Mouse (Mus musculus) MEL (cell line): ENCODE data around the gene Taf6. TPM values are rescaled to one million over a fixed set of nuclear protein-coding genes. Genes with fewer than 3 reads are reported as not detected.

ENCODE experiments used
- DNase-seq: peaks from one replicate; pipeline ENCODE4 v3.0.0; 2011; ENCODE audit warnings: low read depth, low spot score
- H3K27ac ChIP-seq: 2 replicates; pipeline ENCODE4 v1.5.1; 2012; ENCODE audit warnings: low read depth, mild to moderate bottlenecking, control low read depth, low read length, moderate library complexity; ENCODE audit not compliant: control insufficient read depth
- H3K27me3 ChIP-seq, 2 experiments: fragments of 150-350 bp in 1 of 2; sonication (generic) in 1 of 2; 2 replicates each; pipeline ENCODE4 v1.6.1; 2012; ENCODE audit warnings: low read length in 2 of 2, mild to moderate bottlenecking in 2 of 2, improper control_type of control experiment in 1 of 2, moderate library complexity in 1 of 2; ENCODE audit not compliant: insufficient read depth in 2 of 2, control insufficient read depth in 1 of 2
- H3K36me3 ChIP-seq, 2 experiments: 2 replicates each; pipeline ENCODE4 v1.6.1; 2012 to 2014; ENCODE audit warnings: low read length in 2 of 2, improper control_type of control experiment in 1 of 2, inconsistent platforms in 1 of 2, mild to moderate bottlenecking in 1 of 2; ENCODE audit not compliant: insufficient read depth in 2 of 2, control insufficient read depth in 1 of 2
- H3K4me1 ChIP-seq, 2 experiments: fragments of 150-350 bp in 1 of 2; sonication (generic) in 1 of 2; 2 replicates each; pipeline ENCODE4 v1.6.1; 2012; ENCODE audit warnings: low read length in 2 of 2, improper control_type of control experiment in 1 of 2, mild to moderate bottlenecking in 1 of 2; ENCODE audit not compliant: insufficient read depth in 2 of 2, control insufficient read depth in 1 of 2
- H3K4me3 ChIP-seq, 2 experiments: fragments of 150-350 bp in 1 of 2; sonication (generic) in 1 of 2; 2 replicates each; pipeline ENCODE4 v1.5.1; 2012; ENCODE audit warnings: low read depth in 2 of 2, low read length in 2 of 2, mild to moderate bottlenecking in 2 of 2, moderate library complexity in 2 of 2, control low read depth in 1 of 2, improper control_type of control experiment in 1 of 2; ENCODE audit not compliant: control insufficient read depth in 1 of 2, insufficient read depth in 1 of 2
- H3K79me2 ChIP-seq: 2 replicates; pipeline ENCODE4 v1.6.1; 2012; ENCODE audit warnings: mild to moderate bottlenecking, low read length, moderate library complexity; ENCODE audit not compliant: control insufficient read depth, poor library complexity, insufficient read depth
- H3K9ac ChIP-seq: 2 replicates; pipeline ENCODE4 v1.6.1; 2012; ENCODE audit warnings: low read depth, mild to moderate bottlenecking, control low read depth, low read length, moderate library complexity; ENCODE audit not compliant: control insufficient read depth, poor library complexity, severe bottlenecking
- H3K9me3 ChIP-seq: fragments of 150-350 bp; sonication (generic); replicated peaks from 2 replicates; pipeline ENCODE4 v1.6.1; 2012; ENCODE audit warnings: mild to moderate bottlenecking, low read length, improper control_type of control experiment, moderate library complexity; ENCODE audit not compliant: insufficient read depth
- BHLHE40 ChIP-seq: IDR thresholded peaks from 2 replicates; pipeline ENCODE4 v1.6.1; 2012; ENCODE audit warnings: low read depth, mild to moderate bottlenecking, inconsistent platforms, low read length, improper control_type of control experiment, borderline replicate concordance
- CHD1 ChIP-seq: IDR thresholded peaks from 2 replicates; pipeline ENCODE4 v1.6.1; 2012; ENCODE audit warnings: low read depth, mild to moderate bottlenecking, inconsistent platforms, low read length, improper control_type of control experiment
- CTCF ChIP-seq, 3 experiments: IDR thresholded peaks in 2 of 3; conservative IDR thresholded peaks in 1 of 3; 2 replicates each; pipeline ENCODE4 v1.5.1; 2011 to 2012; ENCODE audit warnings: low read length in 3 of 3, low read depth in 2 of 3, mild to moderate bottlenecking in 2 of 3, improper control_type of control experiment in 1 of 3, inconsistent platforms in 1 of 3, mixed read lengths in 1 of 3, moderate library complexity in 1 of 3; ENCODE audit not compliant: control insufficient read depth in 1 of 3, insufficient read depth in 1 of 3, poor library complexity in 1 of 3, severe bottlenecking in 1 of 3
- E2F4 ChIP-seq: IDR thresholded peaks from 2 replicates; pipeline ENCODE4 v1.6.1; 2011; ENCODE audit warnings: low read depth, low read length, improper control_type of control experiment, borderline replicate concordance
- ELF1 ChIP-seq: IDR thresholded peaks from 2 replicates; pipeline ENCODE4 v1.6.1; 2014; ENCODE audit warnings: low read depth, mild to moderate bottlenecking, inconsistent platforms, low read length, improper control_type of control experiment, moderate library complexity
- EP300 ChIP-seq, 2 experiments: IDR thresholded peaks; 2 replicates each; pipeline ENCODE4 v1.6.1; 2011; ENCODE audit warnings: improper control_type of control experiment in 2 of 2, low read length in 2 of 2, low read depth in 1 of 2, mild to moderate bottlenecking in 1 of 2
- ETS1 ChIP-seq: IDR thresholded peaks from 2 replicates; pipeline ENCODE4 v1.6.1; 2012; ENCODE audit warnings: low read depth, mild to moderate bottlenecking, inconsistent platforms, low read length, improper control_type of control experiment, moderate library complexity
- GABPA ChIP-seq: IDR thresholded peaks from 2 replicates; pipeline ENCODE4 v1.6.1; 2012; ENCODE audit warnings: low read depth, mild to moderate bottlenecking, inconsistent platforms, low read length, improper control_type of control experiment, moderate library complexity
- GATA1 ChIP-seq: IDR thresholded peaks from 2 replicates; pipeline ENCODE4 v1.6.1; 2011; ENCODE audit warnings: low read depth, low read length, improper control_type of control experiment
- HCFC1 ChIP-seq: IDR thresholded peaks from 2 replicates; pipeline ENCODE4 v1.6.1; 2012; ENCODE audit warnings: low read depth, mild to moderate bottlenecking, inconsistent platforms, low read length, improper control_type of control experiment, moderate library complexity
- JUND ChIP-seq: IDR thresholded peaks from 2 replicates; pipeline ENCODE4 v1.6.1; 2011; ENCODE audit warnings: low read depth, mild to moderate bottlenecking, improper control_type of control experiment, low read length
- KAT2A ChIP-seq: conservative IDR thresholded peaks from 2 replicates; pipeline ENCODE4 v1.6.1; 2012; ENCODE audit warnings: low read depth, low read length, improper control_type of control experiment, inconsistent platforms
- MAFK ChIP-seq: IDR thresholded peaks from 2 replicates; pipeline ENCODE4 v1.6.1; 2011; ENCODE audit warnings: low read depth, mild to moderate bottlenecking, low read length, improper control_type of control experiment, borderline replicate concordance
- MAX ChIP-seq: IDR thresholded peaks from 2 replicates; pipeline ENCODE4 v1.6.1; 2011; ENCODE audit warnings: low read length, improper control_type of control experiment
- MAZ ChIP-seq: IDR thresholded peaks from 2 replicates; pipeline ENCODE4 v1.6.1; 2012; ENCODE audit warnings: low read depth, mild to moderate bottlenecking, inconsistent platforms, low read length, improper control_type of control experiment
- MEF2A ChIP-seq: IDR thresholded peaks from 2 replicates; pipeline ENCODE4 v1.6.1; 2014; ENCODE audit warnings: low read depth, mild to moderate bottlenecking, inconsistent platforms, low read length, improper control_type of control experiment; ENCODE audit not compliant: poor library complexity, insufficient replicate concordance, severe bottlenecking; ENCODE audit errors: extremely low read depth
- MXI1 ChIP-seq: IDR thresholded peaks from 2 replicates; pipeline ENCODE4 v1.6.1; 2011; ENCODE audit warnings: mild to moderate bottlenecking, low read depth, low read length, improper control_type of control experiment
- MYB ChIP-seq: IDR thresholded peaks from 2 replicates; pipeline ENCODE4 v1.6.1; 2011; ENCODE audit warnings: mild to moderate bottlenecking, low read depth, low read length, improper control_type of control experiment
- NELFE ChIP-seq: IDR thresholded peaks from 2 replicates; pipeline ENCODE4 v1.6.1; 2011; ENCODE audit warnings: low read depth, low read length, improper control_type of control experiment
- NRF1 ChIP-seq: IDR thresholded peaks from 2 replicates; pipeline ENCODE4 v1.6.1; 2014; ENCODE audit warnings: low read depth, mild to moderate bottlenecking, inconsistent platforms, low read length, improper control_type of control experiment, moderate library complexity; ENCODE audit not compliant: poor library complexity, insufficient read depth, severe bottlenecking
- POLR2A ChIP-seq, 2 experiments: IDR thresholded peaks; 2 replicates each; pipeline ENCODE4 v1.6.1; 2011 to 2012; ENCODE audit warnings: low read length in 2 of 2, mild to moderate bottlenecking in 2 of 2, control low read depth in 1 of 2, improper control_type of control experiment in 1 of 2, low read depth in 1 of 2, moderate library complexity in 1 of 2; ENCODE audit not compliant: control insufficient read depth in 1 of 2, insufficient read depth in 1 of 2, poor library complexity in 1 of 2
- POLR2AphosphoS2 ChIP-seq: IDR thresholded peaks from 2 replicates; pipeline ENCODE4 v1.6.1; 2011; ENCODE audit warnings: low read length, improper control_type of control experiment
- POLR2AphosphoS5 ChIP-seq: IDR thresholded peaks from 2 replicates; pipeline ENCODE4 v1.6.1; 2012; ENCODE audit warnings: low read depth, borderline replicate concordance, mild to moderate bottlenecking, inconsistent platforms, low read length, moderate library complexity, mixed read lengths
- RAD21 ChIP-seq: IDR thresholded peaks from 2 replicates; pipeline ENCODE4 v1.6.1; 2011; ENCODE audit warnings: mild to moderate bottlenecking, low read depth, low read length, improper control_type of control experiment
- SIN3A ChIP-seq: IDR thresholded peaks from 2 replicates; pipeline ENCODE4 v1.6.1; 2012; ENCODE audit warnings: low read length, improper control_type of control experiment, inconsistent platforms
- SMC3 ChIP-seq: IDR thresholded peaks from 2 replicates; pipeline ENCODE4 v1.6.1; 2011; ENCODE audit warnings: low read depth, low read length, improper control_type of control experiment
- TAL1 ChIP-seq: IDR thresholded peaks from 2 replicates; pipeline ENCODE4 v1.6.1; 2012; ENCODE audit warnings: mild to moderate bottlenecking, inconsistent platforms, low read length, moderate library complexity, mixed read lengths
- TBP ChIP-seq: IDR thresholded peaks from 2 replicates; pipeline ENCODE4 v1.8.0; 2011; ENCODE audit warnings: low read depth, low read length, improper control_type of control experiment
- UBTF ChIP-seq: IDR thresholded peaks from 2 replicates; pipeline ENCODE4 v1.6.1; 2012; ENCODE audit warnings: low read depth, mild to moderate bottlenecking, inconsistent platforms, low read length, improper control_type of control experiment, moderate library complexity, borderline replicate concordance; ENCODE audit not compliant: insufficient read depth
- USF1 ChIP-seq: IDR thresholded peaks from 2 replicates; pipeline ENCODE4 v1.6.1; 2014; ENCODE audit warnings: low read depth, mild to moderate bottlenecking, inconsistent platforms, low read length, improper control_type of control experiment, moderate library complexity
- USF2 ChIP-seq, 2 experiments: IDR thresholded peaks; 2 replicates each; pipeline ENCODE4 v1.6.1; 2011 to 2012; ENCODE audit warnings: improper control_type of control experiment in 2 of 2, low read length in 2 of 2, borderline replicate concordance in 1 of 2, inconsistent platforms in 1 of 2, low read depth in 1 of 2, mild to moderate bottlenecking in 1 of 2; ENCODE audit not compliant: insufficient read depth in 1 of 2
- ZKSCAN1 ChIP-seq: IDR thresholded peaks from 2 replicates; pipeline ENCODE4 v1.6.1; 2012; ENCODE audit warnings: low read depth, mild to moderate bottlenecking, inconsistent platforms, low read length, improper control_type of control experiment, moderate library complexity
- ZMIZ1 ChIP-seq: IDR thresholded peaks from 2 replicates; pipeline ENCODE4 v1.6.1; 2012; ENCODE audit warnings: low read depth, mild to moderate bottlenecking, inconsistent platforms, low read length, improper control_type of control experiment, moderate library complexity
- ZNF384 ChIP-seq: IDR thresholded peaks from 2 replicates; pipeline ENCODE4 v1.6.1; 2012; ENCODE audit warnings: low read depth, mild to moderate bottlenecking, inconsistent platforms, low read length, improper control_type of control experiment
- polyA plus RNA-seq, 2 experiments: library from polyadenylated mRNA; stranded (reverse) in 1 of 2; unstranded in 1 of 2; fragments of >175 nt in 1 of 2; fragments of >200 nt in 1 of 2; gene quantifications; 2 replicates each; pipeline versions ENCODE4 v1.2.1 to v1.2.4; 2012; ENCODE audit warnings: low replicate concordance in 2 of 2, low read depth in 1 of 2; ENCODE audit not compliant: insufficient read length in 2 of 2, insufficient read depth in 1 of 2, missing spikeins in 1 of 2
- total RNA-seq: library from RNA; depleted of rRNA; stranded (reverse); fragments of 300-350 nt; gene quantifications from 2 replicates; pipeline ENCODE4 v1.2.3, GENCODE M21; 2012

Taf6 gene
- total and polyA plus RNA-seq, 3 experiments: 52.6 to 94.7 TPM; not detected in 1

GRCm38 (mm10) chr5:138193771-138194727 lies 6.8 kb upstream of the Taf6 start, which contains the start of gene Mblac1:
Gene Mblac1 (plus strand): TSS chr5:138194314.
- peak within 1 kb of the TSS; percentile 65 for H3K4me3 ChIP-seq
- no peaks in the 10 kb centered on the region; a peak in 1 of 4 replicates for H3K4me1 ChIP-seq
- H3K9ac ChIP-seq: peak within 1 kb of the TSS; percentile 71
- DNase-seq: peak; percentile 96
- H3K9me3 ChIP-seq: no peaks in the 10 kb centered on the region
- no peaks in the 10 kb centered on the region for H3K27me3 ChIP-seq
- H3K79me2 ChIP-seq: peaks cover 4% of the 10 kb centered on the region; the same call in 1 of the 2 replicates
- peaks cover 0 to 3% of the 10 kb centered on the region in 2 experiments; a peak in 2 of 4 replicates for H3K36me3 ChIP-seq
- H3K27ac ChIP-seq: peak within 1 kb of the TSS; percentile 78
- TF ChIP-seq MXI1: peak; percentile 80
- TF ChIP-seq POLR2AphosphoS2: peak; percentile 84
- no peak for TF ChIP-seq ZNF384
- 0 out of 2 replicates have a peak, but pooled peaks have one; percentile 2 for TF ChIP-seq GATA1
- peak; percentile 69 for TF ChIP-seq MYB
- no peak for TF ChIP-seq CTCF (IDR thresholded peaks at IDR 0.05 in 2 of 3, conservative IDR thresholded peaks at IDR 0.05 in 1 of 3; ENCODE audit: control insufficient read depth in 1 of 3, insufficient read depth in 1 of 3, low read depth in 2 of 3, low read length in 3 of 3, poor library complexity in 1 of 3, severe bottlenecking in 1 of 3)
- no peak for TF ChIP-seq POLR2AphosphoS5
- TF ChIP-seq USF2 (IDR thresholded peaks at IDR 0.05; ENCODE audit: borderline replicate concordance in 1 of 2, insufficient read depth in 1 of 2, low read depth in 1 of 2, low read length in 2 of 2): no peak
- TF ChIP-seq UBTF: no peak
- TF ChIP-seq ELF1: peak; percentile 65; the same call in 1 of the 2 replicates
- TF ChIP-seq JUND: no peak
- no peak for TF ChIP-seq RAD21
- no peak for TF ChIP-seq TAL1
- peak; percentile 7; the same call in 1 of the 2 replicates for TF ChIP-seq ETS1
- no peak for TF ChIP-seq SMC3
- TF ChIP-seq ZMIZ1: peak; percentile 82
- TF ChIP-seq ZKSCAN1: no peak
- TF ChIP-seq TBP: peak; percentile 97
- TF ChIP-seq KAT2A: no peak; the same call in 1 of the 2 replicates
- TF ChIP-seq USF1: no peak
- TF ChIP-seq NRF1: no peak
- peak; percentile 42 for TF ChIP-seq BHLHE40
- peak; percentile 27; the same call in 1 of the 2 replicates for TF ChIP-seq E2F4
- TF ChIP-seq POLR2A (IDR thresholded peaks at IDR 0.05; ENCODE audit: control insufficient read depth in 1 of 2, insufficient read depth in 1 of 2, low read depth in 1 of 2, low read length in 2 of 2, poor library complexity in 1 of 2): peak; percentile 55 to 75; a peak in 3 of 4 replicates
- peak; percentile 14 to 41; a peak in 1 of 4 replicates for TF ChIP-seq EP300 (IDR thresholded peaks at IDR 0.05; ENCODE audit: low read depth in 1 of 2, low read length in 2 of 2)
- TF ChIP-seq MEF2A: 0 out of 2 replicates have a peak, but pooled peaks have one; percentile 32
- TF ChIP-seq MAFK: peak; percentile 72
- TF ChIP-seq CHD1: peak; percentile 99
- TF ChIP-seq MAX: peak; percentile 67
- TF ChIP-seq SIN3A: no peak; the same call in none of the 2 replicates
- peak; percentile 90 for TF ChIP-seq NELFE
- TF ChIP-seq GABPA: no peak
- TF ChIP-seq MAZ: peak; percentile 59; the same call in 1 of the 2 replicates
- TF ChIP-seq HCFC1: peak; percentile 67
